Mouse (Mus musculus): Measurements from ENCODE around the gene Ptprcap.

DNA sequence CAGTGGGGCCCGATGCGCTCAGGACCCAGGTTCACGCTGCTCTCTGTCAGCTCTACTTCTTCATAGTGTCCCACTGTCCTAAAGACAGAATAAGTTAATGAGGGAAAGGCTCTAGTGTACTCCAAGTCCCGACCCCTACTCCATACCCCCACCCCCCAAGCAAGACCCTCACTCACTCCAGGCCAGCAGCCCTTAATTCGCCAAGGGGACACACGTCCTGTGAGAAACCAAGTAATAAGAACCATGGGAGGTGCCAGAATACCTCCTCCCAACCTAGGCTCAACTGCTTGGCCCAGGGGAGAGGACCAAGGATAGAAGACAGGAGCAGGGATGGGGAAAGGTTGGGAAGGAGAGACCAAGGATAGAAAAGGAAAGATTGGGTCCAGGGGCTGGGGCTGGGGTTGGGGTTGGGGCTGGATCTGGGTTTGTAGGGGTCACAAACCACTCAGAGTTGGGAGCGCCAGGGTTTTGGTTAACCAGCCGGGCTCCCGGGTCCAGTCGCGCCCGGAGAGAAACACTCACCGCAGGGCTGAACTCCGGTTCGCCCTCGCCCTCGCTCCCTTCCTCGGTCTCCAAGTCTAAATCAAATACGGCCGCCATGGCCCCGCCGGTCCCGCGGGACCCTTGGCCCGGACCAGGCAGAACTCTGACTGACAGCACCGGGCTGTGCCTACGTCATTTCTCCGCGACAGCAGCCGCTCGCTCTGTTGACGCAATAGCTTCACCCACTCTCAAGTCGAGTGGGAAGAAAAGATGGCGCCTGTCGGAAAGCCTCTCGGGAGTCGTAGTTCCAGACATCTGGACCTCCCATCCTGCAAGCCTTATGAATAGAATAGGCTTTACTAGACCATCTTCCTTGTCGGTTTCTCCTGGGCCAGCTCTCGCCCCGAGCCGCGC is 9.5 kb downstream of the Ptprcap start, which contains the start of gene Rps6kb2:
- TF ChIP-seq POLR2A (IDR thresholded peaks at IDR 0.05; ENCODE audit: low read depth, low read length): peak; percentile 34; the same call in 1 of the 2 replicates
- no peak for TF ChIP-seq CTCF (IDR thresholded peaks at IDR 0.05; ENCODE audit: extremely low read depth, insufficient read length, insufficient replicate concordance, low read depth, low read length)

All from small intestine, adult 2 months (tissue).